In genomic region chr7:136081534-136082252, GRCm38 (mm10) we compare ENCODE assay signal across 11 mouse cellular contexts.
DNase-seq lines count a peak whose midpoint lies in the region; ATAC-seq and TF ChIP-seq lines count a peak whose summit lies in the region.
"Had no signal": no experiment of that assay in that cellular context is flagged by ENCODE, and none has a peak within 500 bp of the region (broad histone marks: within the 10 kb centered on the region; RNA-seq: fewer than 3 reads in every experiment).

No protein-coding gene starts in this region.

- no peaks in the 10 kb centered on the region; the same call in 1 of the 2 replicates for H3K27me3 ChIP-seq in forebrain, embryonic 14.5 days (replicated peaks; ENCODE audit: control insufficient read depth, insufficient read depth, low read length)
- H3K27me3 ChIP-seq in limb, embryonic 11.5 days (ENCODE audit: control insufficient read depth, insufficient read depth, low read length): no peaks in the 10 kb centered on the region

- peak overlapping the region; percentile 75 for H3K27ac ChIP-seq in layer of hippocampus, adult 2 months
- no peak overlapping the region; the same call in 1 of the 2 replicates for H3K27ac ChIP-seq in forebrain, embryonic 14.5 days (ENCODE audit: low read depth, low read length)
- H3K27ac ChIP-seq in limb, embryonic 11.5 days (replicated peaks; ENCODE audit: low read depth, low read length): peak overlapping the region; percentile 30; the same call in 1 of the 2 replicates
- H3K27ac ChIP-seq: stomach, postnatal 0 days had no signal

- WGBS in forebrain, embryonic 14.5 days: 15% methylated on average over 7 of the region's 7 CpGs
- WGBS in limb, embryonic 11.5 days: 27% methylated on average over 7 of the region's 7 CpGs

- DNase-seq in layer of hippocampus, adult 2 months (ENCODE audit: low spot score in 2 of 2): peak in 1 of 2 experiments; percentile 53
- no peak for DNase-seq in layer of hippocampus, adult 18-20 months (ENCODE audit: low spot score in 2 of 2)
- DNase-seq in brain, embryonic 14.5 days (ENCODE audit: low read depth): peak; percentile 70
- DNase-seq in forebrain, embryonic 14.5 days (ENCODE audit: low spot score): peak; percentile 40
- peak; percentile 53 for DNase-seq in limb, embryonic 11.5 days (ENCODE audit: low spot score)
- DNase-seq in urinary bladder, postnatal 25 days (ENCODE audit: low spot score): no peak
- no peak for DNase-seq in lung, postnatal 25 days (ENCODE audit: low spot score)
- DNase-seq: kidney, postnatal 14 days had no signal

- no peaks in the 10 kb centered on the region for H3K36me3 ChIP-seq in forebrain, embryonic 14.5 days (ENCODE audit: control insufficient read depth, insufficient read depth, low read length)
- no peaks in the 10 kb centered on the region for H3K36me3 ChIP-seq in limb, embryonic 11.5 days (ENCODE audit: control insufficient read depth, insufficient read depth, low read length)

- no peak for TF ChIP-seq CTCF in layer of hippocampus, adult 2 months (conservative IDR thresholded peaks at IDR 0.05)
- TF ChIP-seq CTCF in brain, embryonic 14.5 days (IDR thresholded peaks at IDR 0.05; ENCODE audit: borderline replicate concordance, extremely low read depth, insufficient read depth, insufficient read length): no peak

- no peak for ATAC-seq in forebrain, embryonic 14.5 days
- ATAC-seq in limb, embryonic 11.5 days (ENCODE audit: insufficient number of reproducible peaks, low FRiP score, low TSS enrichment, low read depth): 0 out of 2 replicates have a peak, but pooled peaks have one; percentile 70
- ATAC-seq: inflammation-experienced regulatory T-cells, adult 6 months had no signal

- H3K4me1 ChIP-seq in forebrain, embryonic 14.5 days (ENCODE audit: control insufficient read depth, insufficient read depth, low read length): peaks cover 35% of the 10 kb centered on the region
- peaks cover 26% of the 10 kb centered on the region for H3K4me1 ChIP-seq in limb, embryonic 11.5 days (ENCODE audit: control insufficient read depth, insufficient read depth, low read length)

- H3K9me3 ChIP-seq in forebrain, embryonic 14.5 days (replicated peaks; ENCODE audit: control insufficient read depth, low read length): no peaks in the 10 kb centered on the region
- H3K9me3 ChIP-seq in limb, embryonic 11.5 days (ENCODE audit: control insufficient read depth, low read length): no peaks in the 10 kb centered on the region

- no peak overlapping the region for H3K4me3 ChIP-seq in layer of hippocampus, adult 2 months
- no peak overlapping the region for H3K4me3 ChIP-seq in forebrain, embryonic 14.5 days (ENCODE audit: low read depth, low read length)
- no peak overlapping the region for H3K4me3 ChIP-seq in limb, embryonic 11.5 days (ENCODE audit: low read depth, low read length)

- no peak for TF ChIP-seq POLR2A in brain, embryonic 14.5 days (IDR thresholded peaks at IDR 0.05; ENCODE audit: borderline replicate concordance, extremely low read depth, insufficient read depth, insufficient read length, poor library complexity, severe bottlenecking)

- H3K4me2 ChIP-seq in forebrain, embryonic 14.5 days (ENCODE audit: low read length): 0 out of 2 replicates have a peak overlapping the region, but pooled peaks have one; percentile 19
- no peak overlapping the region for H3K4me2 ChIP-seq in limb, embryonic 11.5 days (ENCODE audit: low read depth, severe bottlenecking)
- H3K4me2 ChIP-seq: heart, embryonic 11.5 days had no signal

- no peak overlapping the region for H3K9ac ChIP-seq in forebrain, embryonic 14.5 days (ENCODE audit: low read length)
- H3K9ac ChIP-seq in limb, embryonic 11.5 days (ENCODE audit: low read length): no peak overlapping the region

Comparison
In these comparisons a context has a peak if more than half of its experiments do, and no peak if none do; other contexts are left out.
1. DNase-seq: peak in brain, embryonic 14.5 days (single experiment), forebrain, embryonic 14.5 days (single experiment) and limb, embryonic 11.5 days (single experiment); none in layer of hippocampus, adult 18-20 months (0 of 2), urinary bladder, postnatal 25 days (single experiment) and lung, postnatal 25 days (single experiment).